ENCODE assay signal across 9 mouse cellular contexts in the genomic region with DNA sequence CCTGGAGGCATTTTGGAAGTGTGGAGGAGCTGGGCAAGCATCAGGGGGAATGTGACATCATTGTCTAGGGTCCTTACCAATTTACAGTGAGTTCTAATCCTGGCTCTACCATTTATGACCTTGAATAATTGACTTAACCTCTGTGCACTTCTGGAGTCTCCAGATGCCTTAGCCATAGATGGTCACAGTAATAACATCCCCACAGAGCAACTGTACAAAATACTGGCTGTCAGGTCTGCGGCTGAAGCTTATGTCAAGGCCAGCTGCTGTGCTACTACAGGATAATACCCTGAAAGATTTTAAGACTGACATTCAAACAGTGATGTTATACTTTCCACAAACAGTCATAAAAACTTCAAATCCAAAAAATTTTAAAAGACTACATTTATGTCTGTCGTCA. TPM values are rescaled to one million over a fixed set of nuclear protein-coding genes. Genes with fewer than 3 reads are reported as not detected.
DNase-seq lines count a peak whose midpoint lies in the region; ATAC-seq and TF ChIP-seq lines count a peak whose summit lies in the region.
"Had no signal": no experiment of that assay in that cellular context is flagged by ENCODE, and none has a peak within 500 bp of the region (broad histone marks: within the 10 kb centered on the region; RNA-seq: fewer than 3 reads in every experiment).

No protein-coding gene starts in this region.

- no peaks in the 10 kb centered on the region for H3K27me3 ChIP-seq in heart, embryonic 15.5 days
- H3K27me3 ChIP-seq in heart, adult 2 months (ENCODE audit: control insufficient read depth, insufficient read depth, low read length) = no peaks in the 10 kb centered on the region
- no peaks in the 10 kb centered on the region for H3K27me3 ChIP-seq in midbrain, embryonic 11.5 days (ENCODE audit: control insufficient read depth, insufficient read depth, low read length)
- no peaks in the 10 kb centered on the region for H3K27me3 ChIP-seq in midbrain, postnatal 0 days (ENCODE audit: insufficient read depth, low read length)
- H3K27me3 ChIP-seq in hindbrain, embryonic 15.5 days = no peaks in the 10 kb centered on the region
- H3K27me3 ChIP-seq in stomach, embryonic 16.5 days (ENCODE audit: control insufficient read depth, insufficient read depth, low read length) = no peaks in the 10 kb centered on the region
- H3K27me3 ChIP-seq: CH12.LX had no signal

- ATAC-seq in heart, embryonic 15.5 days (replicated peaks; ENCODE audit: insufficient number of reproducible peaks, insufficient read depth, low FRiP score, low read depth) = no peak
- peak; percentile 8; the same call in 1 of the 2 replicates for ATAC-seq in midbrain, embryonic 11.5 days (ENCODE audit: low FRiP score)
- no peak for ATAC-seq in midbrain, postnatal 0 days (ENCODE audit: low FRiP score)
- ATAC-seq in hindbrain, embryonic 15.5 days (ENCODE audit: low FRiP score, low read depth) = no peak
- peak; percentile 4; the same call in 1 of the 2 replicates for ATAC-seq in stomach, embryonic 16.5 days (ENCODE audit: insufficient read depth, low FRiP score)

- 0 out of 2 replicates have a peak, but pooled peaks cover 4% of the 10 kb centered on the region for H3K9me3 ChIP-seq in heart, embryonic 15.5 days (replicated peaks)
- H3K9me3 ChIP-seq in midbrain, embryonic 11.5 days (ENCODE audit: control insufficient read depth, low read length) = no peaks in the 10 kb centered on the region
- no peaks in the 10 kb centered on the region for H3K9me3 ChIP-seq in midbrain, postnatal 0 days (ENCODE audit: low read length)
- H3K9me3 ChIP-seq in hindbrain, embryonic 15.5 days = no peaks in the 10 kb centered on the region
- H3K9me3 ChIP-seq in stomach, embryonic 16.5 days (replicated peaks; ENCODE audit: control insufficient read depth, low read length) = peaks cover 9% of the 10 kb centered on the region; the same call in 1 of the 2 replicates

- no peak for TF ChIP-seq POLR2A in heart, adult 2 months (IDR thresholded peaks at IDR 0.05; ENCODE audit: insufficient read depth, low read depth, low read length)

- H3K36me3 ChIP-seq in heart, embryonic 15.5 days = no peaks in the 10 kb centered on the region
- no peaks in the 10 kb centered on the region for H3K36me3 ChIP-seq in heart, adult 2 months (ENCODE audit: control insufficient read depth, insufficient read depth, low read length)
- no peaks in the 10 kb centered on the region for H3K36me3 ChIP-seq in midbrain, embryonic 11.5 days (ENCODE audit: control insufficient read depth, insufficient read depth, low read length)
- no peaks in the 10 kb centered on the region for H3K36me3 ChIP-seq in midbrain, postnatal 0 days (ENCODE audit: insufficient read depth, low read length)
- H3K36me3 ChIP-seq in hindbrain, embryonic 15.5 days = no peaks in the 10 kb centered on the region
- H3K36me3 ChIP-seq in stomach, embryonic 16.5 days (ENCODE audit: control insufficient read depth, insufficient read depth, low read length) = no peaks in the 10 kb centered on the region

- no peak overlapping the region for H3K4me3 ChIP-seq in heart, embryonic 15.5 days
- no peak overlapping the region for H3K4me3 ChIP-seq in heart, adult 2 months
- no peak overlapping the region for H3K4me3 ChIP-seq in midbrain, embryonic 11.5 days (ENCODE audit: low read depth, low read length)
- H3K4me3 ChIP-seq in midbrain, postnatal 0 days (ENCODE audit: low read depth, low read length) = no peak overlapping the region
- H3K4me3 ChIP-seq in hindbrain, embryonic 15.5 days = no peak overlapping the region
- H3K4me3 ChIP-seq in stomach, embryonic 16.5 days (replicated peaks; ENCODE audit: low read length) = no peak overlapping the region

- H3K4me1 ChIP-seq in heart, embryonic 15.5 days (replicated peaks) = peaks cover 34% of the 10 kb centered on the region
- peaks cover 2% of the 10 kb centered on the region for H3K4me1 ChIP-seq in heart, adult 2 months (ENCODE audit: control insufficient read depth, insufficient read depth, low read length)
- peaks cover 14% of the 10 kb centered on the region for H3K4me1 ChIP-seq in midbrain, embryonic 11.5 days (ENCODE audit: control insufficient read depth, insufficient read depth, low read length)
- H3K4me1 ChIP-seq in midbrain, postnatal 0 days (ENCODE audit: insufficient read depth, low read length) = 0 out of 2 replicates have a peak, but pooled peaks cover 3% of the 10 kb centered on the region
- H3K4me1 ChIP-seq in hindbrain, embryonic 15.5 days (replicated peaks) = peaks cover 17% of the 10 kb centered on the region
- H3K4me1 ChIP-seq in stomach, embryonic 16.5 days (ENCODE audit: control insufficient read depth, insufficient read depth, low read length) = peaks cover 29% of the 10 kb centered on the region

- no peak overlapping the region for H3K9ac ChIP-seq in heart, embryonic 15.5 days
- H3K9ac ChIP-seq in heart, adult 2 months (ENCODE audit: low read depth, low read length) = no peak overlapping the region
- H3K9ac ChIP-seq in midbrain, embryonic 11.5 days (ENCODE audit: low read length) = no peak overlapping the region
- H3K9ac ChIP-seq in midbrain, postnatal 0 days (replicated peaks; ENCODE audit: low read length, poor library complexity, severe bottlenecking) = no peak overlapping the region
- no peak overlapping the region for H3K9ac ChIP-seq in hindbrain, embryonic 15.5 days
- H3K9ac ChIP-seq in stomach, embryonic 16.5 days (ENCODE audit: low read length) = no peak overlapping the region

- DNase-seq in heart, adult 2 months = no peak
- DNase-seq in midbrain, embryonic 11.5 days (ENCODE audit: low spot score, missing footprints) = peak; percentile 90
- DNase-seq in midbrain, postnatal 0 days (ENCODE audit: low spot score) = no peak
- no peak for DNase-seq in adrenal gland, adult (ENCODE audit: inconsistent age in 2 of 2, low spot score in 1 of 2)
- no peak for DNase-seq in cerebellum, postnatal 4 days (ENCODE audit: low spot score in 2 of 2)

- no peak for TF ChIP-seq EP300 in heart, adult 2 months (IDR thresholded peaks at IDR 0.05; ENCODE audit: insufficient read depth, low read depth, low read length)

- TF ChIP-seq CTCF in heart, adult 2 months (IDR thresholded peaks at IDR 0.05) = no peak
- TF ChIP-seq CTCF in midbrain, postnatal 0 days (IDR thresholded peaks at IDR 0.05) = no peak

- intact Hi-C loops in heart, adult 2 months (cut with DNase I) = no loop called here

- H3K79me2 ChIP-seq in heart, adult 2 months (replicated peaks; ENCODE audit: control insufficient read depth, insufficient read depth, low read length) = no peaks in the 10 kb centered on the region

- H3K27ac ChIP-seq in heart, embryonic 15.5 days = peak overlapping the region; percentile 87
- no peak overlapping the region for H3K27ac ChIP-seq in heart, adult 2 months
- H3K27ac ChIP-seq in midbrain, embryonic 11.5 days (ENCODE audit: low read depth, low read length) = no peak overlapping the region
- H3K27ac ChIP-seq in midbrain, postnatal 0 days (ENCODE audit: low read depth, low read length) = no peak overlapping the region
- peak overlapping the region; percentile 78; the same call in 1 of the 2 replicates for H3K27ac ChIP-seq in hindbrain, embryonic 15.5 days (replicated peaks)
- H3K27ac ChIP-seq in stomach, embryonic 16.5 days (ENCODE audit: low read length) = peak overlapping the region; percentile 49

- H3K4me2 ChIP-seq in heart, embryonic 15.5 days = no peak overlapping the region
- no peak overlapping the region for H3K4me2 ChIP-seq in midbrain, embryonic 11.5 days
- no peak overlapping the region for H3K4me2 ChIP-seq in midbrain, postnatal 0 days (ENCODE audit: low read depth, low read length, poor library complexity, severe bottlenecking)
- H3K4me2 ChIP-seq in hindbrain, embryonic 15.5 days = no peak overlapping the region
- no peak overlapping the region for H3K4me2 ChIP-seq in stomach, embryonic 16.5 days (ENCODE audit: low read depth, low read length)

- WGBS in heart, embryonic 15.5 days = 63% methylated on average over 2 of the region's 2 CpGs
- 80% methylated on average over 2 of the region's 2 CpGs for WGBS in heart, adult 2 months
- 74% methylated on average over 2 of the region's 2 CpGs for WGBS in midbrain, embryonic 11.5 days
- 74% methylated on average over 2 of the region's 2 CpGs for WGBS in midbrain, postnatal 0 days
- WGBS in hindbrain, embryonic 15.5 days = 73% methylated on average over 2 of the region's 2 CpGs
- 54% methylated on average over 2 of the region's 2 CpGs for WGBS in stomach, embryonic 16.5 days

RNA-seq across cellular contexts. Expression of a gene that starts 54.8 kb away (rescaled TPM):
- 0.48 and 0.82 TPM in 2 replicates for polyA plus RNA-seq in heart, embryonic 15.5 days (2015; fragmentation: Nextera tagmentation; extraction: Ambion mirVana)
- total RNA-seq in heart, adult 2 months (2021) = under 1 TPM; 0.32 to 0.63 TPM
- polyA plus RNA-seq in heart, adult 2 months (2012; rRNA removed) = 1.00 and 1.0 TPM in 2 replicates
- 0.62 and 0.85 TPM in 2 replicates for polyA plus RNA-seq in midbrain, embryonic 11.5 days (2014; fragmentation: Nextera tagmentation; extraction: Ambion mirVana)
- total RNA-seq in midbrain, postnatal 0 days (2014; rRNA removed) = 0.14 and 0.99 TPM in 2 replicates
- 0.49 and 0.52 TPM in 2 replicates for polyA plus RNA-seq in midbrain, postnatal 0 days (2015; fragmentation: Nextera tagmentation; extraction: Ambion mirVana)
- polyA plus RNA-seq in hindbrain, embryonic 15.5 days (2015; fragmentation: Nextera tagmentation; extraction: Ambion mirVana) = 0.32 and 0.47 TPM in 2 replicates
- 1.5 and 1.7 TPM in 2 replicates for polyA plus RNA-seq in stomach, embryonic 16.5 days (2015; fragmentation: Nextera tagmentation; extraction: Ambion mirVana)

Comparison
In these comparisons a context has a peak if more than half of its experiments do, and no peak if none do; other contexts are left out.
1. ATAC-seq: peak in midbrain, embryonic 11.5 days (single experiment) and stomach, embryonic 16.5 days (single experiment); none in heart, embryonic 15.5 days (single experiment), midbrain, postnatal 0 days (single experiment) and hindbrain, embryonic 15.5 days (single experiment).
2. H3K27ac ChIP-seq: peak in heart, embryonic 15.5 days (single experiment), hindbrain, embryonic 15.5 days (single experiment) and stomach, embryonic 16.5 days (single experiment); none in heart, adult 2 months (single experiment), midbrain, embryonic 11.5 days (single experiment) and midbrain, postnatal 0 days (single experiment).